Mouse (Mus musculus) spleen, adult 2 months (tissue): ENCODE data around the gene Pitpnb. TPM values are rescaled to one million over a fixed set of nuclear protein-coding genes. Genes with fewer than 3 reads are reported as not detected.

Experiments used
- DNase-seq, 2 experiments: peaks; one replicate each; pipeline versions ENCODE4 v3.0.0 to v3.0.0-alpha.2; 2012 to 2021; ENCODE audit warnings: low spot score in 2 of 2, low read depth in 1 of 2
- H3K27ac ChIP-seq: fragments of 200-500 bp; 2 replicates; pipeline ENCODE4 v1.5.1; 2012; ENCODE audit warnings: low read length, inconsistent platforms; ENCODE audit not compliant: insufficient read depth
- H3K27me3 ChIP-seq: fragments of 200-500 bp; 2 replicates; pipeline ENCODE4 v1.6.1; 2012; ENCODE audit warnings: mild to moderate bottlenecking, moderate library complexity, low read length, inconsistent platforms; ENCODE audit not compliant: control insufficient read depth, insufficient read depth
- H3K36me3 ChIP-seq: fragments of 200-500 bp; 2 replicates; pipeline ENCODE4 v1.6.1; 2012; ENCODE audit warnings: mild to moderate bottlenecking, low read length, inconsistent platforms; ENCODE audit not compliant: control insufficient read depth, insufficient read depth
- H3K4me1 ChIP-seq: fragments of 200-500 bp; 2 replicates; pipeline ENCODE4 v1.6.1; 2011; ENCODE audit warnings: inconsistent platforms; ENCODE audit not compliant: control insufficient read depth, insufficient read depth, insufficient read length
- H3K4me3 ChIP-seq: fragments of 200-500 bp; 2 replicates; pipeline ENCODE4 v1.5.1; 2011; ENCODE audit warnings: mild to moderate bottlenecking, inconsistent platforms; ENCODE audit not compliant: insufficient read depth, insufficient read length; ENCODE audit errors: extremely low read depth
- CTCF ChIP-seq: fragments of 200-500 bp; IDR thresholded peaks from 2 replicates; pipeline ENCODE4 v1.5.1; 2011; ENCODE audit warnings: mild to moderate bottlenecking, inconsistent platforms; ENCODE audit not compliant: insufficient read depth, insufficient read length, insufficient replicate concordance; ENCODE audit errors: extremely low read depth
- POLR2A ChIP-seq: fragments of 200-500 bp; IDR thresholded peaks from 2 replicates; pipeline ENCODE4 v1.6.1; 2011; ENCODE audit warnings: low read depth, low read length, inconsistent platforms
- WGBS: fragments of 180-500 bp; shearing (Covaris S2); methylation state at CpG from one replicate; pipeline ENCODE4 v1.1.7; 2018; 5-methylcytosine and 5-hydroxymethylcytosine counted together
- polyA plus RNA-seq: library from polyadenylated mRNA; depleted of rRNA; stranded (reverse); fragments of >200 nt; gene quantifications from 2 replicates; pipeline ENCODE4 v1.2.3, GENCODE M21; 2012

Pitpnb gene
- polyA plus RNA-seq, 1 experiment = 25.5 TPM

DNA sequence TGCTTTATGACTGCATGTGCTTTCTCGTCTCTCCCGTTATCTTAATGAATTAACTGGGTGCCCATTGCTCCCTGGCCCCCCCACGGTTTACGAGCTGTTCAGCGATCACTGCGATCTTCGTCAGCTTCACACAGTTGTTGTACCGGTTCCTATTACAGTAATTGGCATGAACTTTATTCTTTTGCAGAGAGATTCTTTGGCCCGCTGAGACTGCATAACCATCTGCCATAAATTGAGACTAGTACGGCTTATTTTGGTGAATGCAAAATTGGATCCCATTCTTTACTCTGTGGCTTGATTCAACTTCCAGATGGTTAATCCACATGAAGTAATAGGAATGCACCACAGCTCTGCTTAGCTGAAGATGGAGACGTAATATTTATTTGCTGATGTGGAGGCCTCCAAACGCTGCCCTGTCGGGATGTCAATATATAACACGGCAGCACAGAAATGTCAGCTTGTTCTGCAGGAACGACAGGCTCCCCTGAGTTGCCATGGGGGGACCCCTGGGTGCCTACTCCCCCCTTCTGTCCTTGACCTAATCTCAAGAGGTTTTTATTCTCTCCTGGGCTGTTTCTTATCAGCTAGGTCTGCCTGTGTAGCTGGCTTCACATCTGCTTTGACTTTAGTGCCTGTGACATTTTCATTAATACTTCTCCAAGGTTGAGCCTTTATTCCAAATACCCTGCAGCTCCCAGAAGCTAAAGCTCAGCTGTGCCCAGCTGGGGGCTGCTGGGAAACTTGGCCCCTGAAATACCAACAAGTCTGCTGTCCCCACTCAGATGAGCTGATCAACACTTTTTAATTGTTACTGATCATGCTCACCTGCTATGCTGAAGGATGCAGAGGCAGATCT lies 63.9 kb downstream of the Pitpnb start:
- no peak for DNase-seq
- no peak overlapping the region for H3K27ac ChIP-seq
- 65% methylated on average over 15 of the region's 15 CpGs for WGBS
- H3K4me1 ChIP-seq = no peaks in the 10 kb centered on the region
- H3K27me3 ChIP-seq = no peaks in the 10 kb centered on the region
- no peak for TF ChIP-seq POLR2A
- no peak for TF ChIP-seq CTCF
- no peak overlapping the region for H3K4me3 ChIP-seq
- no peaks in the 10 kb centered on the region; the same call in 1 of the 2 replicates for H3K36me3 ChIP-seq

GRCm38 (mm10) chr5:111395771-111396170 lies 65.2 kb downstream of the Pitpnb start:
- no peak overlapping the region for H3K4me3 ChIP-seq
- 90% methylated on average over 10 of the region's 10 CpGs for WGBS
- H3K4me1 ChIP-seq = no peaks in the 10 kb centered on the region
- H3K36me3 ChIP-seq = no peaks in the 10 kb centered on the region
- DNase-seq = no peak
- TF ChIP-seq CTCF (no peak), POLR2A (no peak)
- no peak overlapping the region for H3K27ac ChIP-seq
- H3K27me3 ChIP-seq = no peaks in the 10 kb centered on the region

- 69% methylated on average over 4 of the region's 4 CpGs for WGBS
- no peak for DNase-seq
- H3K4me1 ChIP-seq = no peaks in the 10 kb centered on the region
- no peak for TF ChIP-seq POLR2A
- no peak for TF ChIP-seq CTCF
- H3K27ac ChIP-seq = no peak overlapping the region
- no peaks in the 10 kb centered on the region for H3K27me3 ChIP-seq
- no peak overlapping the region for H3K4me3 ChIP-seq
- H3K36me3 ChIP-seq = no peaks in the 10 kb centered on the region
These were observed 65.6 kb downstream of the Pitpnb start for GRCm38 (mm10) chr5:111396199-111396598.

GRCm38 (mm10) chr5:111398471-111398870 lies 67.9 kb downstream of the Pitpnb start:
- Histone ChIP-seq H3K4me1 (no peaks in the 10 kb centered on the region), H3K27me3 (no peaks in the 10 kb centered on the region), H3K4me3 (no peak overlapping the region), H3K27ac (no peak overlapping the region), H3K36me3 (no peaks in the 10 kb centered on the region)
- no peak for TF ChIP-seq POLR2A
- no peak for TF ChIP-seq CTCF
- WGBS = 87% methylated on average over 4 of the region's 4 CpGs
- no peak for DNase-seq

DNA sequence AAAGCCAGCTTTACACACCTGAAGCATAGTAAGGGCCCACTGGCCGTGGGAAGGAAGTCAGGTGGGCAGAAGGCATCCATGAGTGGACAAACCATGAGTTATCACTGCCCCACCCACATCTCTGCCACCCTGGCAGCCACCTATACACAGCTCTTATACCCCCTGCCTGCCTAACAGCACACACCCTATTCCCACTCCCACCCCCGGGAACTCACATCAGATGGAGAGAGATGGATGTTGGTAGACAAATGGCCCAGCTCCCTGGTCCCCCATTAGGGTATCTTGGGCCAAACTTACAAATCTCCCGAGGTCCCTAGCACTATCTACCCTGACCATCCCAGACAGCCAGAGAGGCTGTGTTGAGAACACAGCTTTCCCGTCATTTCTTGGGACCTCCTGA lies 68.7 kb downstream of the Pitpnb start:
- 78% methylated on average over 4 of the region's 4 CpGs for WGBS
- Histone ChIP-seq H3K27me3 (no peaks in the 10 kb centered on the region), H3K4me1 (no peaks in the 10 kb centered on the region), H3K27ac (no peak overlapping the region), H3K36me3 (no peaks in the 10 kb centered on the region), H3K4me3 (no peak overlapping the region)
- no peak for DNase-seq
- TF ChIP-seq POLR2A = no peak

- H3K27me3 ChIP-seq = no peaks in the 10 kb centered on the region
- H3K27ac ChIP-seq = no peak overlapping the region
- H3K36me3 ChIP-seq = no peaks in the 10 kb centered on the region
- no peak for DNase-seq
- TF ChIP-seq POLR2A (no peak), CTCF (no peak)
- H3K4me3 ChIP-seq = no peak overlapping the region
- WGBS = 86% methylated on average over 19 of the region's 19 CpGs
- no peaks in the 10 kb centered on the region for H3K4me1 ChIP-seq
These were observed 71.5 kb downstream of the Pitpnb start for GRCm38 (mm10) chr5:111401879-111402650.

GRCm38 (mm10) chr5:111402651-111402996 lies 72.1 kb downstream of the Pitpnb start:
- Histone ChIP-seq H3K4me3 (no peak overlapping the region), H3K36me3 (no peaks in the 10 kb centered on the region), H3K4me1 (no peaks in the 10 kb centered on the region), H3K27ac (no peak overlapping the region), H3K27me3 (no peaks in the 10 kb centered on the region)
- 85% methylated on average over 6 of the region's 6 CpGs for WGBS
- no peak for DNase-seq
- TF ChIP-seq POLR2A = no peak
- TF ChIP-seq CTCF = no peak
